Mouse (Mus musculus) C2C12 (cell line): ENCODE results near the gene Slc3a1. TPM values are rescaled to one million over a fixed set of nuclear protein-coding genes. Genes with fewer than 3 reads are reported as not detected.

Experiments
- H3K27me3 ChIP-seq: one replicate; pipeline ENCODE4 v1.6.1; 2011; ENCODE audit not compliant: control insufficient read depth, insufficient read depth, insufficient read length
- H3K36me3 ChIP-seq: one replicate; pipeline ENCODE4 v1.6.1; 2011; ENCODE audit not compliant: control insufficient read depth, insufficient read depth
- H3K4me3 ChIP-seq: one replicate; pipeline ENCODE4 v1.5.1; 2011; ENCODE audit warnings: mild to moderate bottlenecking, control low read depth; ENCODE audit not compliant: poor library complexity, insufficient read depth, severe bottlenecking
- H3K79me2 ChIP-seq: one replicate; pipeline ENCODE4 v1.6.1; 2011; ENCODE audit not compliant: control insufficient read depth, insufficient read depth
- H3K79me3 ChIP-seq: one replicate; pipeline ENCODE4 v1.6.1; 2011; ENCODE audit warnings: low read depth, control low read depth
- H3ac ChIP-seq: one replicate; pipeline ENCODE3; 2011; ENCODE audit warnings: low read depth; ENCODE audit not compliant: control insufficient read depth, insufficient read length
- CEBPB ChIP-seq: IDR thresholded peaks from one replicate; pipeline ENCODE4 v1.6.1; 2011; ENCODE audit warnings: low read depth, mild to moderate bottlenecking, control low read depth, moderate library complexity
- CTCF ChIP-seq: IDR thresholded peaks from one replicate; pipeline ENCODE4 v1.5.1; 2011; ENCODE audit not compliant: control insufficient read depth, insufficient read depth, insufficient read length
- FOSL1 ChIP-seq: IDR thresholded peaks from one replicate; pipeline ENCODE4 v1.8.0; 2011; ENCODE audit warnings: mild to moderate bottlenecking, low read length; ENCODE audit not compliant: poor library complexity, insufficient read depth, severe bottlenecking
- MAX ChIP-seq: IDR thresholded peaks from one replicate; pipeline ENCODE4 v1.6.1; 2011; ENCODE audit warnings: mild to moderate bottlenecking, control low read depth
- MYOD1 ChIP-seq: IDR thresholded peaks from one replicate; pipeline ENCODE4 v1.6.1; 2011; ENCODE audit warnings: low read depth; ENCODE audit not compliant: control insufficient read depth, insufficient read length
- MYOG ChIP-seq: IDR thresholded peaks from one replicate; pipeline ENCODE4 v1.6.1; 2011; ENCODE audit not compliant: control insufficient read depth, insufficient read length; ENCODE audit errors: extremely low read depth
- USF1 ChIP-seq: IDR thresholded peaks from one replicate; pipeline ENCODE4 v1.6.1; 2011; ENCODE audit warnings: low read depth, mild to moderate bottlenecking, control low read depth, moderate library complexity
- polyA plus RNA-seq: library from polyadenylated mRNA; unstranded; fragments of >200 nt; fragmentation: generic; extraction: Trizol; gene quantifications from one replicate; pipeline ENCODE4 v1.2.1, GENCODE M21; 2012; ENCODE audit warnings: missing spikeins

The Slc3a1 gene
- polyA plus RNA-seq, 1 experiment: 0.04 TPM

DNA sequence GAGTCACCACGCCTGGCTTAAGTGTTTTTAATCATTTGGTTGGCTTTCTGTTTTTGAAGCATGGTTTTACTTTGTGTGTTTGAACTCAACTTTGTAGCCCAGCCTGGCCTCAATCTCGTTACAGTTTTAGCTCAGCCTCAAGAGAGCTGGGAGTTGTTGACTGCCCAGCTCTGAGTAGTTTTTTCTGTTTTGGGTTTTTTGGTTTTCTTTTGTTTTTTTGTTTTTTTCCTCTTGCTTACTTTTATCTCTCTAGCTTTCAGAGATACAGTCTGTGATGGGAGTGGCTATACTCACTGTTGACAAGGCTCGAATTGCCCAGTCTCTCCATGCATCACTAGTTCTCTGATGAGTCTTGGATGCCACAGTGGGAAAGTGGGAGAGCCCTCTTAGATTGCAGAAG lies 7.8 kb upstream of the Slc3a1 start:
- Histone ChIP-seq H3K79me2 (no peaks in the 10 kb centered on the region), H3K27me3 (no peaks in the 10 kb centered on the region), H3ac (no peak overlapping the region), H3K79me3 (no peaks in the 10 kb centered on the region), H3K36me3 (peaks cover 4% of the 10 kb centered on the region), H3K4me3 (no peak overlapping the region)
- TF ChIP-seq MYOG (no peak), USF1 (no peak), CTCF (no peak), MYOD1 (no peak), FOSL1 (no peak), CEBPB (no peak), MAX (no peak)

- H3K79me3 ChIP-seq: no peaks in the 10 kb centered on the region
- H3K36me3 ChIP-seq: no peaks in the 10 kb centered on the region
- TF ChIP-seq MYOG: no peak
- no peak for TF ChIP-seq USF1
- H3K4me3 ChIP-seq: no peak overlapping the region
- H3K27me3 ChIP-seq: no peaks in the 10 kb centered on the region
- no peaks in the 10 kb centered on the region for H3K79me2 ChIP-seq
- no peak overlapping the region for H3ac ChIP-seq
Measured at GRCm38 (mm10) chr17:85023247-85024167, 4.7 kb upstream of the Slc3a1 start.

DNA sequence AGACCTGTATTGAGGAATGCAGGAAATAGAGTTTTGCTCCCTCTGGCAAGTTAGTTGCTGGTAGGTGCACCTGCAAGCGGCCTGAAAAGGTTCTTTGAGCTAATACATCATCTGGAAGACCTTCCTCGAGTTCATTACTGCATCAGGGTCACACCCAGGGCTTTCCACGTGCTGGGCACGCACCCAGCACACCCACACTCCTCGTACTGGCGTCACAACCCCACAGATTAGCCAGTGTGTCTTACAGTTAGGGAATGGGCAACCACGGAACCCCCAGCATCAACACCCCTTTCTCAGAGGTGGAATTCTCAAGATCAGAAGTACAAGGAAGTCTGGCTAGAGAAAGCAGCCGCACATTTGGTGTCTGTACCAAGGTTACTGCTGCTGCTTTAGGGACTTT lies 3.9 kb upstream of the Slc3a1 start:
- H3K27me3 ChIP-seq: no peaks in the 10 kb centered on the region
- H3K36me3 ChIP-seq: no peaks in the 10 kb centered on the region
- no peak overlapping the region for H3K4me3 ChIP-seq
- TF ChIP-seq MYOD1 (no peak), CTCF (no peak), CEBPB (no peak), MYOG (no peak), FOSL1 (no peak), USF1 (no peak), MAX (no peak)
- no peaks in the 10 kb centered on the region for H3K79me2 ChIP-seq
- no peak overlapping the region for H3ac ChIP-seq
- no peaks in the 10 kb centered on the region for H3K79me3 ChIP-seq

DNA sequence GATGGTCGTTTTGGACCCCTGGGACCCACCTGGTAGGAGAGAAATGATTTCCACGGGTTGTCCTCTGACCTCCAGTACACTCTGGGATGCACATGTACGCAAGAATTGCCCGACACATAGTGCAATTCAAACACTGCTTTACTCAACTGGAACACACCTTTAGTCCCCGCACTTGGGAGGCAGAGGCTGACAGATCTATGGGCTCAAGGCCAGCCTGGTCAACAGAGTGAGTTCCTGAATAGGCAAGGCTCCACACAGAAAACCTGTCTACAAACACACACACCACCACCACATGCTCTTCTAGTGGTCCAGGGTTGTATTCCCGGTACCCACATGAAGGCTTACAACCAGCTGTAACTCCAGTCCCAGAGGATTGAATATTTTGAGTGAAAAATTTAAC lies 3.0 kb upstream of the Slc3a1 start:
- no peaks in the 10 kb centered on the region for H3K79me2 ChIP-seq
- H3K79me3 ChIP-seq: no peaks in the 10 kb centered on the region
- H3K4me3 ChIP-seq: no peak overlapping the region
- no peak for TF ChIP-seq USF1
- TF ChIP-seq CTCF: no peak
- no peak for TF ChIP-seq CEBPB
- no peaks in the 10 kb centered on the region for H3K27me3 ChIP-seq
- H3K36me3 ChIP-seq: no peaks in the 10 kb centered on the region
- H3ac ChIP-seq: no peak overlapping the region

- H3K4me3 ChIP-seq: no peak overlapping the region
- no peaks in the 10 kb centered on the region for H3K79me2 ChIP-seq
- TF ChIP-seq MAX (no peak), FOSL1 (no peak), CEBPB (no peak), MYOD1 (no peak), USF1 (no peak), MYOG (no peak), CTCF (no peak)
- H3K36me3 ChIP-seq: no peaks in the 10 kb centered on the region
- no peaks in the 10 kb centered on the region for H3K79me3 ChIP-seq
- no peaks in the 10 kb centered on the region for H3K27me3 ChIP-seq
- H3ac ChIP-seq: no peak overlapping the region
Measured at GRCm38 (mm10) chr17:85026436-85026835, 1.7 kb upstream of the Slc3a1 start.

DNA sequence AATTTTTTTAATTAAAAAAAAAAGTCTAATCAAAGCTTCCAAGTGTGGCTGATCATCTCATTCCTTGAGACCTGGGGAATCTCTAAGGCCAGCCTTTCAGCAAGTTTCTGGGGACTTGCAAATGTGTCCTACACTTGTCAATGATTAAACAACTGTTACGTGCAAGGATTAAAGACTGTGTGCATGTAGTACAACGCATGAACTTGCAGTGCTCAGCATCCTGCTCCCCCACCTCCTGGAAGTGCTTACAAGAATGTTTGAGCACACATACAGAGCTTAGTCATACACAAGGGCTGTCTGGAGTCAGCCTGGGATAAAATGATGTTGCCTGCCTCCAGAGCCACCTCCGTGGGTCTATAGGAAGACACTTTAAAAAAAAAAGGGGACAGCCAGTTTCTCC lies 929 bp upstream of the Slc3a1 start:
- TF ChIP-seq CEBPB: no peak
- no peak for TF ChIP-seq MAX
- no peak for TF ChIP-seq FOSL1
- Histone ChIP-seq H3K4me3 (no peak overlapping the region), H3K36me3 (no peaks in the 10 kb centered on the region), H3K27me3 (no peaks in the 10 kb centered on the region), H3K79me3 (no peaks in the 10 kb centered on the region), H3K79me2 (no peaks in the 10 kb centered on the region), H3ac (no peak overlapping the region)
